10 mouse cellular contexts compared by ENCODE assay signal in the genomic region with DNA sequence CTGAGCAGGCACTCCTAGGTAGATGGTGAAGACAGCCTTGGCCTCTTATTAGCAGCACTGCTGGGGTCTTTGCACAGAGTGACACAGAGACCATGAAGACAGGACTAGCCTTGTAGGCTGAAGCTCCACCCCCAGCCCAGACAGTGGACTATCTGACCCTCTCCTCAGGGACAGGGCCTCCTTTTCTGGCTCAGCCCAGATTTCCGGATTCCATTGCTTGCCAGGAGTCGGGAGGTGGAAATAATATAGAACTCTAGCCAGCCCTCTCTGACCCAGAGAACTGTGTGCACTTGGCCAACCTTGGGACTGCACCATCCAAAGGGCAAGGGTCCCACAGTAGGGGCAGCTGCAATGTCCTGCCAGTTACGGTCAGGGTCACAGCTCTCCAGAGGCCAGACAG. TPM values are rescaled to one million over a fixed set of nuclear protein-coding genes. Genes with fewer than 3 reads are reported as not detected.
A peak's percentile ranks its signal among the peaks of the same experiment; 100 is the strongest.
DNase-seq lines count a peak whose midpoint lies in the region; ATAC-seq and TF ChIP-seq lines count a peak whose summit lies in the region.
"Had no signal": no experiment of that assay in that cellular context is flagged by ENCODE, and none has a peak within 500 bp of the region (broad histone marks: within the 10 kb centered on the region; RNA-seq: fewer than 3 reads in every experiment).

No protein-coding gene starts in this region.

- H3K27ac ChIP-seq in heart, postnatal 0 days (ENCODE audit: low read depth) = peak overlapping the region; percentile 82
- no peak overlapping the region for H3K27ac ChIP-seq in liver, embryonic 14.5 days

- peak; percentile 70 for TF ChIP-seq EP300 in heart, postnatal 0 days (IDR thresholded peaks at IDR 0.05; ENCODE audit: low read depth)
- TF ChIP-seq EP300 in liver, embryonic 14.5 days (IDR thresholded peaks at IDR 0.05; ENCODE audit: low read depth) = no peak

- H3K4me1 ChIP-seq in heart, postnatal 0 days (ENCODE audit: control insufficient read depth, insufficient read depth) = peaks cover 31% of the 10 kb centered on the region
- peaks cover 0 to 28% of the 10 kb centered on the region in 2 experiments; a peak in 2 of 4 replicates for H3K4me1 ChIP-seq in liver, embryonic 14.5 days (replicated peaks; ENCODE audit: control insufficient read depth in 2 of 2, insufficient read depth in 2 of 2, low read length in 1 of 2)
- H3K4me1 ChIP-seq: forebrain, embryonic 13.5 days had no signal

- H3K36me3 ChIP-seq in heart, postnatal 0 days (replicated peaks; ENCODE audit: control insufficient read depth, insufficient read depth, low read length) = no peaks in the 10 kb centered on the region
- H3K36me3 ChIP-seq in liver, embryonic 14.5 days (replicated peaks; ENCODE audit: control insufficient read depth, insufficient read depth, low read depth) = no peaks in the 10 kb centered on the region

- H3K9me3 ChIP-seq in heart, postnatal 0 days (replicated peaks; ENCODE audit: control insufficient read depth, low read length) = no peaks in the 10 kb centered on the region
- no peaks in the 10 kb centered on the region for H3K9me3 ChIP-seq in liver, embryonic 14.5 days (ENCODE audit: control insufficient read depth, low read length)

- H3K4me2 ChIP-seq in heart, postnatal 0 days (ENCODE audit: low read depth, low read length) = no peak overlapping the region; the same call in 1 of the 2 replicates
- H3K4me2 ChIP-seq in liver, embryonic 14.5 days (ENCODE audit: low read depth) = no peak overlapping the region
- H3K4me2 ChIP-seq: forebrain, embryonic 13.5 days had no signal

- H3K9ac ChIP-seq in heart, postnatal 0 days (replicated peaks; ENCODE audit: low read depth, low read length) = 0 out of 2 replicates have a peak overlapping the region, but pooled peaks have one; percentile 21
- no peak overlapping the region for H3K9ac ChIP-seq in liver, embryonic 14.5 days (replicated peaks)
- H3K9ac ChIP-seq: forebrain, embryonic 13.5 days had no signal

- peak; percentile 89 for ATAC-seq in heart, postnatal 0 days (ENCODE audit: insufficient read depth, low read depth)
- peak; percentile 34; the same call in 1 of the 2 replicates for ATAC-seq in liver, embryonic 14.5 days (ENCODE audit: insufficient read depth)
- ATAC-seq: forebrain, embryonic 13.5 days had no signal

- DNase-seq in adipocyte (ENCODE audit: low spot score) = peak; percentile 69
- DNase-seq in adrenal gland, adult 2 months = peak; percentile 86
- peak; percentile 86 for DNase-seq in heart, postnatal 0 days (ENCODE audit: low spot score)
- DNase-seq in liver, embryonic 14.5 days (ENCODE audit: low read depth in 3 of 3, low spot score in 3 of 3) = no peak
- no peak for DNase-seq in thymus, postnatal 36 days
- no peak for DNase-seq in T-cell, adult 2 months (ENCODE audit: low spot score)
- no peak for DNase-seq in cerebellum, postnatal 4 days (ENCODE audit: low spot score in 2 of 2)
- DNase-seq in urinary bladder, adult 18-20 months (ENCODE audit: low spot score in 2 of 2) = no peak

- WGBS in heart, postnatal 0 days = 9% methylated on average over 3 of the region's 3 CpGs
- 48% methylated on average over 3 of the region's 3 CpGs for WGBS in liver, embryonic 14.5 days (ENCODE audit: insufficient replicate concordance)

- TF ChIP-seq CTCF in heart, postnatal 0 days (IDR thresholded peaks at IDR 0.05; ENCODE audit: low read depth) = no peak
- no peak for TF ChIP-seq CTCF in liver, embryonic 14.5 days (IDR thresholded peaks at IDR 0.05; ENCODE audit: low read depth)

- no peaks in the 10 kb centered on the region for H3K27me3 ChIP-seq in heart, postnatal 0 days (ENCODE audit: control insufficient read depth, insufficient read depth, low read length)
- no peaks in the 10 kb centered on the region for H3K27me3 ChIP-seq in liver, embryonic 14.5 days (ENCODE audit: control insufficient read depth, insufficient read depth, low read length)
- H3K27me3 ChIP-seq: forebrain, embryonic 13.5 days had no signal

- no peak overlapping the region for H3K4me3 ChIP-seq in heart, postnatal 0 days (ENCODE audit: low read depth, low read length)
- H3K4me3 ChIP-seq in liver, embryonic 14.5 days (ENCODE audit: insufficient read depth in 1 of 2, low read depth in 2 of 2, low read length in 2 of 2) = no peak overlapping the region
- H3K4me3 ChIP-seq: forebrain, embryonic 13.5 days; myocyte had no signal

RNA-seq across cellular contexts. Expression of a gene that starts 10.4 kb away (rescaled TPM):
- total RNA-seq in adrenal gland, adult 2 months (2021) = 100 to 1,000 TPM; 693 to 716 TPM
- polyA plus RNA-seq in adrenal gland, adult 2 months (2012; rRNA removed) = 3,024 and 3,201 TPM in 2 replicates
- 1,221 and 1,316 TPM in 2 replicates for total RNA-seq in heart, postnatal 0 days (2014; rRNA removed; ENCODE audit: low replicate concordance)
- polyA plus RNA-seq in heart, postnatal 0 days (2015; fragmentation: Nextera tagmentation; extraction: Ambion mirVana) = 793 and 811 TPM in 2 replicates
- 48.0 and 56.2 TPM in 2 replicates for polyA plus RNA-seq in liver, embryonic 14.5 days (2012; rRNA removed)
- polyA plus RNA-seq in liver, embryonic 14.5 days (2014; fragmentation: Nextera tagmentation; extraction: Ambion mirVana) = 120 and 129 TPM in 2 replicates

RNA-seq across cellular contexts. Expression of a gene that starts 27.0 kb away (rescaled TPM):
- total RNA-seq in adrenal gland, adult 2 months (2021) = 10 to 100 TPM; 23.3 to 30.9 TPM
- polyA plus RNA-seq in adrenal gland, adult 2 months (2012; rRNA removed) = 120 and 142 TPM in 2 replicates
- total RNA-seq in heart, postnatal 0 days (2014; rRNA removed; ENCODE audit: low replicate concordance) = 61.9 and 71.7 TPM in 2 replicates
- polyA plus RNA-seq in heart, postnatal 0 days (2015; fragmentation: Nextera tagmentation; extraction: Ambion mirVana) = 33.7 and 34.0 TPM in 2 replicates
- polyA plus RNA-seq in liver, embryonic 14.5 days (2012; rRNA removed) = 38.5 and 48.3 TPM in 2 replicates
- polyA plus RNA-seq in liver, embryonic 14.5 days (2014; fragmentation: Nextera tagmentation; extraction: Ambion mirVana) = 26.9 and 27.8 TPM in 2 replicates

RNA-seq across cellular contexts. Expression of a gene that starts 37.2 kb away (rescaled TPM):
- under 1 TPM; 0.49 to 0.62 TPM for total RNA-seq in adrenal gland, adult 2 months (2021)
- 0.83 and 1.4 TPM in 2 replicates for polyA plus RNA-seq in adrenal gland, adult 2 months (2012; rRNA removed)
- total RNA-seq in heart, postnatal 0 days (2014; rRNA removed; ENCODE audit: low replicate concordance) = 0.46 and 0.50 TPM in 2 replicates
- 1.1 and 1.7 TPM in 2 replicates for polyA plus RNA-seq in heart, postnatal 0 days (2015; fragmentation: Nextera tagmentation; extraction: Ambion mirVana)
- polyA plus RNA-seq in liver, embryonic 14.5 days (2012; rRNA removed) = 40.7 and 47.7 TPM in 2 replicates
- 78.4 and 87.9 TPM in 2 replicates for polyA plus RNA-seq in liver, embryonic 14.5 days (2014; fragmentation: Nextera tagmentation; extraction: Ambion mirVana)

RNA-seq across cellular contexts. Expression of a gene that starts 52.4 kb away (rescaled TPM):
- total RNA-seq in adrenal gland, adult 2 months (2021) = under 1 TPM; 0.23 to 0.24 TPM
- polyA plus RNA-seq in adrenal gland, adult 2 months (2012; rRNA removed) = 0.40 and 0.48 TPM in 2 replicates
- total RNA-seq in heart, postnatal 0 days (2014; rRNA removed; ENCODE audit: low replicate concordance) = 0.61 and 2.1 TPM in 2 replicates
- 0.70 and 1.6 TPM in 2 replicates for polyA plus RNA-seq in heart, postnatal 0 days (2015; fragmentation: Nextera tagmentation; extraction: Ambion mirVana)
- polyA plus RNA-seq in liver, embryonic 14.5 days (2012; rRNA removed) = 0.43 and 0.54 TPM in 2 replicates
- 0.34 and 0.87 TPM in 2 replicates for polyA plus RNA-seq in liver, embryonic 14.5 days (2014; fragmentation: Nextera tagmentation; extraction: Ambion mirVana)

Comparison
In these comparisons a context has a peak if more than half of its experiments do, and no peak if none do; other contexts are left out.
1. DNase-seq: peak in adipocyte (single experiment), adrenal gland, adult 2 months (single experiment) and heart, postnatal 0 days (single experiment); none in liver, embryonic 14.5 days (0 of 3), thymus, postnatal 36 days (0 of 2), T-cell, adult 2 months (single experiment), cerebellum, postnatal 4 days (0 of 2) and urinary bladder, adult 18-20 months (0 of 2).
2. RNA of a gene that starts 37.2 kb away (polyA plus RNA-seq): 40.7 to 87.9 TPM in liver, embryonic 14.5 days; 1.1 to 1.7 TPM in heart, postnatal 0 days and 0.83 to 1.4 TPM in adrenal gland, adult 2 months; every median in the first group is over 10 times any median in the second.